Mouse (Mus musculus) hematopoietic multipotent progenitor cell, adult 10-12 weeks (in vitro differentiated cells): ENCODE measurements around the gene Lpgat1. TPM values are rescaled to one million over a fixed set of nuclear protein-coding genes. Genes with fewer than 3 reads are reported as not detected.

ENCODE experiments used
- polyA plus RNA-seq: library from polyadenylated mRNA; stranded (reverse); fragments of >175 nt; gene quantifications from 2 replicates; pipeline ENCODE4 v1.2.3, GENCODE M21; 2012; ENCODE audit warnings: low replicate concordance

The Lpgat1 gene
- 9.8 and 14.0 TPM in 2 replicates for polyA plus RNA-seq

GRCm38 (mm10) chr1:191717601-191718498 lies at the start of gene Lpgat1:
Gene Lpgat1 (plus strand): TSS chr1:191717834.

GRCm38 (mm10) chr1:191821326-191822091 lies 103.9 kb downstream of the Lpgat1 start, which contains the start of gene Nek2:
Gene Nek2 (plus strand): TSS chr1:191821444.

Other genes with a start within 250 kb of the Lpgat1 start
- 1.3 and 2.9 TPM in 2 replicates for gene Dtl, start 142.3 kb upstream of the Lpgat1 start, polyA plus RNA-seq
- 4.2 and 21.2 TPM in 2 replicates for gene Ints7, start 142.2 kb upstream of the Lpgat1 start, polyA plus RNA-seq
- gene Nek2, start 103.6 kb downstream of the Lpgat1 start, polyA plus RNA-seq: 1.8 and 3.2 TPM in 2 replicates
- gene Slc30a1, start 188.9 kb downstream of the Lpgat1 start, polyA plus RNA-seq: 11.5 and 19.6 TPM in 2 replicates